8 mouse cellular contexts compared by ENCODE assay signal in genomic region chr11:96629775-96630174, GRCm38 (mm10).
DNase-seq lines count a peak whose midpoint lies in the region; ATAC-seq and TF ChIP-seq lines count a peak whose summit lies in the region.

No protein-coding gene starts in this region.

- peak; percentile 51 to 60 for DNase-seq in cerebellum, postnatal 10 days
- DNase-seq in cerebellum, adult 11-12 months: no peak
- DNase-seq in lung, postnatal 0 days (ENCODE audit: low spot score): peak; percentile 47
- no peak for DNase-seq in lung, postnatal 14 days
- DNase-seq in lung, postnatal 36 days: peak; percentile 32
- DNase-seq in gastrocnemius, adult 2 months: no peak
- DNase-seq in thymus, postnatal 0 days (ENCODE audit: low spot score): no peak

- intact Hi-C loops in gastrocnemius, adult 2 months (cut with DNase I): no loop called here

- H3K9ac ChIP-seq in lung, postnatal 0 days (replicated peaks; ENCODE audit: low read depth): no peak overlapping the region
- no peak overlapping the region for H3K9ac ChIP-seq in embryonic facial prominence, embryonic 15.5 days

- H3K4me3 ChIP-seq in lung, postnatal 0 days (ENCODE audit: low read depth, low read length): no peak overlapping the region
- 0 out of 2 replicates have a peak overlapping the region, but pooled peaks have one; percentile 2 for H3K4me3 ChIP-seq in embryonic facial prominence, embryonic 15.5 days (replicated peaks)
- H3K4me3 ChIP-seq in gastrocnemius, adult 2 months: no peak overlapping the region

- ATAC-seq in lung, postnatal 0 days: no peak
- ATAC-seq in embryonic facial prominence, embryonic 15.5 days (ENCODE audit: insufficient number of reproducible peaks, low FRiP score, low TSS enrichment, low read depth): no peak

- H3K9me3 ChIP-seq in lung, postnatal 0 days (ENCODE audit: low read length): no peaks in the 10 kb centered on the region
- H3K9me3 ChIP-seq in embryonic facial prominence, embryonic 15.5 days (replicated peaks): no peaks in the 10 kb centered on the region

- no peaks in the 10 kb centered on the region for H3K27me3 ChIP-seq in lung, postnatal 0 days (replicated peaks; ENCODE audit: insufficient read depth, low read length)
- H3K27me3 ChIP-seq in embryonic facial prominence, embryonic 15.5 days: peaks cover 28% of the 10 kb centered on the region

- H3K36me3 ChIP-seq in lung, postnatal 0 days (ENCODE audit: insufficient read depth, low read length): no peaks in the 10 kb centered on the region
- H3K36me3 ChIP-seq in embryonic facial prominence, embryonic 15.5 days: no peaks in the 10 kb centered on the region

- no peak overlapping the region for H3K4me2 ChIP-seq in lung, postnatal 0 days (replicated peaks; ENCODE audit: low read depth, low read length)
- H3K4me2 ChIP-seq in embryonic facial prominence, embryonic 15.5 days (replicated peaks): no peak overlapping the region; the same call in 1 of the 2 replicates

- no peaks in the 10 kb centered on the region for H3K4me1 ChIP-seq in lung, postnatal 0 days (ENCODE audit: insufficient read depth, low read depth, low read length)
- H3K4me1 ChIP-seq in embryonic facial prominence, embryonic 15.5 days: no peaks in the 10 kb centered on the region

- TF ChIP-seq EP300 in lung, postnatal 0 days (IDR thresholded peaks at IDR 0.05): no peak

- no peak for TF ChIP-seq CTCF in lung, postnatal 0 days (IDR thresholded peaks at IDR 0.05)
- TF ChIP-seq CTCF in gastrocnemius, adult 2 months (IDR thresholded peaks at IDR 0.05): no peak

- WGBS in lung, postnatal 0 days: 55% methylated on average over 9 of the region's 9 CpGs
- 37% methylated on average over 9 of the region's 9 CpGs for WGBS in embryonic facial prominence, embryonic 15.5 days

- H3K27ac ChIP-seq in lung, postnatal 0 days (ENCODE audit: low read length): no peak overlapping the region
- H3K27ac ChIP-seq in embryonic facial prominence, embryonic 15.5 days (replicated peaks): no peak overlapping the region
- no peak overlapping the region for H3K27ac ChIP-seq in gastrocnemius, adult 2 months

Comparison
In these comparisons a context has a peak if more than half of its experiments do, and no peak if none do; other contexts are left out.
1. DNase-seq: peak in cerebellum, postnatal 10 days (2 of 2), lung, postnatal 0 days (single experiment) and lung, postnatal 36 days (single experiment); none in cerebellum, adult 11-12 months (single experiment), lung, postnatal 14 days (single experiment), gastrocnemius, adult 2 months (single experiment) and thymus, postnatal 0 days (single experiment).